Mouse (Mus musculus) ES-E14 (cell line): ENCODE data around the gene Nfe2.

Experiments used
- CHD2 ChIP-seq: IDR thresholded peaks from 2 replicates; pipeline ENCODE4 v1.6.1; 2014; ENCODE audit warnings: mild to moderate bottlenecking, low read depth, low read length, inconsistent platforms
- HCFC1 ChIP-seq: IDR thresholded peaks from 2 replicates; pipeline ENCODE4 v1.6.1; 2012; ENCODE audit warnings: low read length, inconsistent platforms, borderline replicate concordance; ENCODE audit not compliant: insufficient read depth
- ZC3H11A ChIP-seq: IDR thresholded peaks from 2 replicates; pipeline ENCODE4 v1.6.1; 2012; ENCODE audit warnings: low read depth, mild to moderate bottlenecking, inconsistent platforms, low read length, borderline replicate concordance
- ZNF384 ChIP-seq: IDR thresholded peaks from 2 replicates; pipeline ENCODE4 v1.6.1; 2012; ENCODE audit warnings: low read depth, low read length, inconsistent platforms

- no peak for TF ChIP-seq HCFC1
- no peak for TF ChIP-seq ZC3H11A
- TF ChIP-seq ZNF384 = no peak
- TF ChIP-seq CHD2 = no peak
Observed at GRCm38 (mm10) chr15:103255169-103255568, 3.0 kb downstream of the Nfe2 start.
